ENCODE assay signal across 9 mouse cellular contexts in genomic region chr11:8456586-8457285, GRCm38 (mm10).
DNase-seq lines count a peak whose midpoint lies in the region; ATAC-seq and TF ChIP-seq lines count a peak whose summit lies in the region.
"Had no signal": no experiment of that assay in that cellular context is flagged by ENCODE, and none has a peak within 500 bp of the region (broad histone marks: within the 10 kb centered on the region; RNA-seq: fewer than 3 reads in every experiment).

No protein-coding gene starts in this region.

- H3K9ac ChIP-seq in forebrain, postnatal 0 days = no peak overlapping the region
- H3K9ac ChIP-seq in neural tube, embryonic 12.5 days = no peak overlapping the region

- H3K4me2 ChIP-seq in forebrain, postnatal 0 days (ENCODE audit: low read depth) = no peak overlapping the region
- no peak overlapping the region for H3K4me2 ChIP-seq in neural tube, embryonic 12.5 days (replicated peaks)

- intact Hi-C loops in left cerebral cortex, adult 2 months (cut with DNase I) = no loop called here
- intact Hi-C loops in left cerebral cortex, postnatal 36 days (cut with DNase I) = loop anchor here (5.0 kb wide), 1 partner anchor 66 kb away; no protein-coding TSS in a partner anchor

- H3K4me1 ChIP-seq in cerebellum, adult 2 months (ENCODE audit: control insufficient read depth, insufficient read depth, low read length) = no peaks in the 10 kb centered on the region; the same call in 1 of the 2 replicates
- peaks cover 7% of the 10 kb centered on the region; the same call in 1 of the 2 replicates for H3K4me1 ChIP-seq in forebrain, postnatal 0 days (ENCODE audit: insufficient read depth)
- H3K4me1 ChIP-seq in neural tube, embryonic 12.5 days = peaks cover 8% of the 10 kb centered on the region; the same call in 1 of the 2 replicates

- ATAC-seq in cerebellum, adult (ENCODE audit: insufficient number of reproducible peaks, low FRiP score, low TSS enrichment) = no peak
- ATAC-seq in forebrain, postnatal 0 days = peak; percentile 67
- peak; percentile 51; the same call in 1 of the 2 replicates for ATAC-seq in neural tube, embryonic 12.5 days (ENCODE audit: low FRiP score, low read depth)
- no peak for ATAC-seq in erythroblast, adult 5-6 weeks (replicated peaks; ENCODE audit: low FRiP score, poor library complexity, severe bottlenecking)

- peak in 1 of 2 experiments; percentile 29 for DNase-seq in cerebellum, adult 2 months
- no peak for DNase-seq in left cerebral cortex, adult 2 months (ENCODE audit: extremely low spot score in 1 of 2, low spot score in 2 of 2)
- DNase-seq in left cerebral cortex, postnatal 36 days (ENCODE audit: low spot score in 2 of 2) = no peak
- no peak for DNase-seq in forebrain, postnatal 0 days
- DNase-seq in embryo, embryonic 11 days = no peak
- DNase-seq: thymus, postnatal 14 days had no signal

- no peaks in the 10 kb centered on the region for H3K27me3 ChIP-seq in cerebellum, adult 2 months (ENCODE audit: control insufficient read depth, insufficient read depth, low read length)
- H3K27me3 ChIP-seq in forebrain, postnatal 0 days (ENCODE audit: insufficient read depth, low read length) = no peaks in the 10 kb centered on the region
- H3K27me3 ChIP-seq in neural tube, embryonic 12.5 days (replicated peaks) = no peaks in the 10 kb centered on the region

- H3K9me3 ChIP-seq in forebrain, postnatal 0 days (ENCODE audit: low read length) = no peaks in the 10 kb centered on the region
- H3K9me3 ChIP-seq in neural tube, embryonic 12.5 days = no peaks in the 10 kb centered on the region

- no peak for TF ChIP-seq POLR2A in cerebellum, adult 2 months (IDR thresholded peaks at IDR 0.05; ENCODE audit: borderline replicate concordance, insufficient read depth, low read length)

- H3K4me3 ChIP-seq in cerebellum, adult 2 months (replicated peaks; ENCODE audit: insufficient read depth, low read depth, low read length) = no peak overlapping the region
- H3K4me3 ChIP-seq in left cerebral cortex, adult 2 months = no peak overlapping the region
- H3K4me3 ChIP-seq in forebrain, postnatal 0 days (ENCODE audit: low read depth, low read length) = no peak overlapping the region
- H3K4me3 ChIP-seq in neural tube, embryonic 12.5 days = no peak overlapping the region

- no peaks in the 10 kb centered on the region for H3K36me3 ChIP-seq in forebrain, postnatal 0 days (ENCODE audit: insufficient read depth)
- peaks cover under 1% of the 10 kb centered on the region; the same call in 1 of the 2 replicates for H3K36me3 ChIP-seq in neural tube, embryonic 12.5 days

- peak overlapping the region; percentile 42; the same call in 1 of the 2 replicates for H3K27ac ChIP-seq in cerebellum, adult 2 months (ENCODE audit: insufficient read depth, low read length)
- peak overlapping the region; percentile 69 for H3K27ac ChIP-seq in left cerebral cortex, adult 2 months
- peak overlapping the region; percentile 54 for H3K27ac ChIP-seq in forebrain, postnatal 0 days (ENCODE audit: low read depth, low read length)
- no peak overlapping the region for H3K27ac ChIP-seq in neural tube, embryonic 12.5 days

- no peak for TF ChIP-seq CTCF in cerebellum, adult 2 months (IDR thresholded peaks at IDR 0.05; ENCODE audit: borderline replicate concordance, insufficient read depth, low read depth, low read length)
- no peak; the same call in 1 of the 2 replicates for TF ChIP-seq CTCF in left cerebral cortex, adult 2 months (IDR thresholded peaks at IDR 0.05)
- no peak for TF ChIP-seq CTCF in forebrain, postnatal 0 days (IDR thresholded peaks at IDR 0.05; ENCODE audit: low read depth)

- 43% methylated on average over 9 of the region's 9 CpGs for WGBS in cerebellum, adult 2 months
- 20% methylated on average over 9 of the region's 9 CpGs for WGBS in forebrain, postnatal 0 days
- whole genome bisulfite sequencing in neural tube, embryonic 12.5 days = 55% methylated on average over 9 of the region's 9 CpGs

Comparison
In these comparisons a context has a peak if more than half of its experiments do, and no peak if none do; other contexts are left out.
1. ATAC-seq: peak in forebrain, postnatal 0 days (single experiment) and neural tube, embryonic 12.5 days (single experiment); none in cerebellum, adult (single experiment) and erythroblast, adult 5-6 weeks (single experiment).